Mouse (Mus musculus) embryonic facial prominence, embryonic 10.5 days (tissue): ENCODE results near the gene Olfr1232. TPM values are rescaled to one million over a fixed set of nuclear protein-coding genes. Genes with fewer than 3 reads are reported as not detected.

Source experiments
- DNase-seq: peaks from one replicate; pipeline ENCODE4 v3.0.0-alpha.2; 2017; ENCODE audit warnings: low spot score
- H3K27ac ChIP-seq: fragments of 300-500 bp; sonication (generic); replicated peaks from 2 replicates; pipeline ENCODE4 v1.5.1; 2016; ENCODE audit warnings: mild to moderate bottlenecking
- H3K27me3 ChIP-seq: fragments of 300-500 bp; sonication (generic); replicated peaks from 2 replicates; pipeline ENCODE4 v1.6.1; 2016; ENCODE audit warnings: low read depth, mild to moderate bottlenecking; ENCODE audit not compliant: poor library complexity, severe bottlenecking
- H3K36me3 ChIP-seq: fragments of 300-500 bp; sonication (generic); replicated peaks from 2 replicates; pipeline ENCODE4 v1.6.1; 2016; ENCODE audit warnings: mild to moderate bottlenecking, moderate library complexity
- H3K4me1 ChIP-seq: fragments of 300-500 bp; sonication (generic); 2 replicates; pipeline ENCODE4 v1.6.1; 2016
- H3K4me3 ChIP-seq: fragments of 300-500 bp; sonication (generic); 2 replicates; pipeline ENCODE4 v1.5.1; 2016; ENCODE audit warnings: mild to moderate bottlenecking, moderate library complexity
- H3K9me3 ChIP-seq: fragments of 300-500 bp; sonication (generic); 2 replicates; pipeline ENCODE4 v1.6.1; 2016; ENCODE audit warnings: mild to moderate bottlenecking
- WGBS: fragments of 180-500 bp; shearing (Covaris S2); methylation state at CpG from one replicate; pipeline ENCODE4 v1.1.7; 2016; 5-methylcytosine and 5-hydroxymethylcytosine counted together
- polyA plus RNA-seq: library from polyadenylated mRNA; unstranded; fragments of >200 nt; fragmentation: Nextera tagmentation; extraction: Ambion mirVana; gene quantifications from 2 replicates; pipeline ENCODE4 v1.2.1, GENCODE M21; 2016

Olfr1232 gene
- not detected in 2 replicates for polyA plus RNA-seq

GRCm38 (mm10) chr2:89329575-89329974, at the start of gene Olfr1232:
TSS of gene Olfr1232 (minus strand) at chr2:89329675.
- no peak within 1 kb of the TSS for H3K4me3 ChIP-seq
- no peaks in the 10 kb centered on the region for H3K9me3 ChIP-seq
- H3K27me3 ChIP-seq: no peaks in the 10 kb centered on the region
- no peak for DNase-seq
- H3K4me1 ChIP-seq: no peaks in the 10 kb centered on the region
- H3K36me3 ChIP-seq: no peaks in the 10 kb centered on the region
- H3K27ac ChIP-seq: no peak within 1 kb of the TSS

- no peaks in the 10 kb centered on the region for H3K36me3 ChIP-seq
- DNase-seq: no peak
- H3K4me1 ChIP-seq: no peaks in the 10 kb centered on the region
- H3K27ac ChIP-seq: no peak within 1 kb of the TSS
- H3K9me3 ChIP-seq: no peaks in the 10 kb centered on the region
- 89% methylated on average over 4 of the region's 4 CpGs for WGBS
- no peak within 1 kb of the TSS for H3K4me3 ChIP-seq
- H3K27me3 ChIP-seq: no peaks in the 10 kb centered on the region
Observed at GRCm38 (mm10) chr2:89364765-89365164, 35.3 kb upstream of the Olfr1232 start, which contains the start of gene Olfr1234. TSS of gene Olfr1234 (minus strand) at chr2:89364865.

- Histone ChIP-seq H3K27me3 (no peaks in the 10 kb centered on the region), H3K27ac (no peak within 1 kb of the TSS), H3K9me3 (no peaks in the 10 kb centered on the region), H3K4me3 (no peak within 1 kb of the TSS), H3K4me1 (no peaks in the 10 kb centered on the region), H3K36me3 (no peaks in the 10 kb centered on the region)
- no peak for DNase-seq
Observed at GRCm38 (mm10) chr2:89342298-89342697, 12.8 kb upstream of the Olfr1232 start, which contains the start of gene Olfr1233. TSS of gene Olfr1233 (minus strand) at chr2:89342398.

GRCm38 (mm10) chr2:89306974-89307373, 22.5 kb downstream of the Olfr1232 start, which contains the start of gene Olfr1231:
TSS of gene Olfr1231 (minus strand) at chr2:89307074.
- 76% methylated on average over 2 of the region's 2 CpGs for WGBS
- DNase-seq: no peak
- Histone ChIP-seq H3K36me3 (no peaks in the 10 kb centered on the region), H3K4me3 (no peak within 1 kb of the TSS), H3K4me1 (no peaks in the 10 kb centered on the region), H3K27me3 (no peaks in the 10 kb centered on the region), H3K9me3 (no peaks in the 10 kb centered on the region), H3K27ac (no peak within 1 kb of the TSS)

- no peaks in the 10 kb centered on the region for H3K27me3 ChIP-seq
- H3K4me1 ChIP-seq: no peaks in the 10 kb centered on the region
- DNase-seq: no peak
- H3K4me3 ChIP-seq: no peak within 1 kb of the TSS
- H3K36me3 ChIP-seq: no peaks in the 10 kb centered on the region
- 90% methylated on average over 1 of the region's 1 CpGs for WGBS
- H3K27ac ChIP-seq: no peak within 1 kb of the TSS
- H3K9me3 ChIP-seq: no peaks in the 10 kb centered on the region
Observed at GRCm38 (mm10) chr2:89297168-89297567, 32.3 kb downstream of the Olfr1232 start, which contains the start of gene Olfr1230. TSS of gene Olfr1230 (minus strand) at chr2:89297268.

- Histone ChIP-seq H3K9me3 (no peaks in the 10 kb centered on the region), H3K4me3 (no peak within 1 kb of the TSS), H3K27ac (no peak within 1 kb of the TSS), H3K4me1 (no peaks in the 10 kb centered on the region), H3K27me3 (no peaks in the 10 kb centered on the region), H3K36me3 (no peaks in the 10 kb centered on the region)
- 85% methylated on average over 2 of the region's 2 CpGs for WGBS
- no peak for DNase-seq
Observed at GRCm38 (mm10) chr2:89287914-89288313, 41.6 kb downstream of the Olfr1232 start, which contains the start of gene Olfr1229. TSS of gene Olfr1229 (minus strand) at chr2:89288014.

Other genes with a start within 250 kb of the Olfr1232 start
- gene Olfr1219, start 246.2 kb downstream of the Olfr1232 start, polyA plus RNA-seq: not detected in 2 replicates
- gene Olfr1220, start 222.8 kb downstream of the Olfr1232 start, polyA plus RNA-seq: not detected in 2 replicates
- gene Olfr1221, start 212.4 kb downstream of the Olfr1232 start, polyA plus RNA-seq: not detected in 2 replicates
- gene Olfr1222, start 196.6 kb downstream of the Olfr1232 start, polyA plus RNA-seq: not detected in 2 replicates
- gene Olfr1223, start 178.1 kb downstream of the Olfr1232 start, polyA plus RNA-seq: not detected in 2 replicates
- not detected in 2 replicates for gene Olfr1224-ps1, start 165.6 kb downstream of the Olfr1232 start, polyA plus RNA-seq
- gene Olfr1225, start 155.0 kb downstream of the Olfr1232 start, polyA plus RNA-seq: not detected in 2 replicates
- gene Olfr1226, start 129.6 kb downstream of the Olfr1232 start, polyA plus RNA-seq: not detected in 2 replicates
- gene Olfr1228, start 75.6 kb downstream of the Olfr1232 start, polyA plus RNA-seq: not detected in 2 replicates
- not detected in 2 replicates for gene Olfr1229, start 41.7 kb downstream of the Olfr1232 start, polyA plus RNA-seq
- gene Olfr1230, start 32.4 kb downstream of the Olfr1232 start, polyA plus RNA-seq: not detected in 2 replicates
- gene Olfr1231, start 22.6 kb downstream of the Olfr1232 start, polyA plus RNA-seq: not detected in 2 replicates
- gene Olfr1233, start 12.7 kb upstream of the Olfr1232 start, polyA plus RNA-seq: not detected in 2 replicates
- gene Olfr1234, start 35.2 kb upstream of the Olfr1232 start, polyA plus RNA-seq: not detected in 2 replicates
- not detected in 2 replicates for gene Olfr1238, start 80.0 kb upstream of the Olfr1232 start, polyA plus RNA-seq
- not detected in 2 replicates for gene Olfr1239, start 90.7 kb upstream of the Olfr1232 start, polyA plus RNA-seq
- gene Olfr1240, start 113.3 kb upstream of the Olfr1232 start, polyA plus RNA-seq: not detected in 2 replicates
- gene Olfr1241, start 157.5 kb upstream of the Olfr1232 start, polyA plus RNA-seq: not detected in 2 replicates
- not detected in 2 replicates for gene Olfr1242, start 168.7 kb upstream of the Olfr1232 start, polyA plus RNA-seq
- not detected in 2 replicates for gene Olfr1243, start 201.8 kb upstream of the Olfr1232 start, polyA plus RNA-seq
- not detected in 2 replicates for gene Olfr1245, start 248.8 kb upstream of the Olfr1232 start, polyA plus RNA-seq